Mouse (Mus musculus) lung, postnatal 25 days (tissue): ENCODE data around the gene Ier3.
"Not testable (repeated sequence)": the region's sequence is repeated elsewhere in the genome, so short reads cannot be mapped to it uniquely, and the experiment has no call there.

Experiments
- DNase-seq: peaks from one replicate; pipeline ENCODE4 v3.0.0; 2022; ENCODE audit warnings: low spot score

Ier3 gene

DNA sequence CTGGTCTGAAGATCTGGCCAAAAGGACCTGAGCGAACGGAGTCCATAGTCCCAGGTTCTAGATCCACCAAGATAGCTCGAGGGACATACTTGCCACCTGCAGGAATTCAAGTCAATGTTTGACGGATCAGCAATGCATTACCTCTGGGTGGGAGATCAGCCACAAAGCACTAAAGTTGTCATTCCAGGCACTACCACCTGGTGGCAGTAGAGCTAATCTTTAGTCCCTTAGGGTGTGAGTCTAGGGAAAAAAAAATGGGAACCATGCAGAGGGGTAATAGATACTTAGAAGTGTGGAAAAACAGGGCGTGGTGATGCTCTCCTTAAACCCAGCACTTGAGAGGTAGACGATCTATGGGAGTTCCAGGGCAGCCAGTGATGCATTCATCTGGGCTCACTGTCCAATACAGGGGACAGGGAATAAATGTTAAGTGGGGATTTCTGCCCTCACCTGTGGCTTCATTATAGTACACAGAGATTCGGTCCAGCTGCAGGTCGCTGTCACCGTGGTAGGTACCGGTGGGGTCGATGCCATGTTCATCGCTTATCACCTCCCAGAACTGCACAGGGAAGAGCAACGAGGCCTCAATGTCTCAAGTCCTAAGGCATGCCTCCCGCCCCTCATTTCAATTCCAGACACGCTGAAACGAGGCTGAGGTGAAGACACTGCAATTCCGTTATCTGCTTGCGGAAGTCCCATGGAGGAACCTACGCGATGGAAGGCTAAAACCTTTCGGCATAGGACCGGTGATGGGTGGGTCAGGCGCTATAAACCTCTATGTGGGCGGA lies 14.9 kb downstream of the Ier3 start:
- DNase-seq: peak; percentile 88

DNA sequence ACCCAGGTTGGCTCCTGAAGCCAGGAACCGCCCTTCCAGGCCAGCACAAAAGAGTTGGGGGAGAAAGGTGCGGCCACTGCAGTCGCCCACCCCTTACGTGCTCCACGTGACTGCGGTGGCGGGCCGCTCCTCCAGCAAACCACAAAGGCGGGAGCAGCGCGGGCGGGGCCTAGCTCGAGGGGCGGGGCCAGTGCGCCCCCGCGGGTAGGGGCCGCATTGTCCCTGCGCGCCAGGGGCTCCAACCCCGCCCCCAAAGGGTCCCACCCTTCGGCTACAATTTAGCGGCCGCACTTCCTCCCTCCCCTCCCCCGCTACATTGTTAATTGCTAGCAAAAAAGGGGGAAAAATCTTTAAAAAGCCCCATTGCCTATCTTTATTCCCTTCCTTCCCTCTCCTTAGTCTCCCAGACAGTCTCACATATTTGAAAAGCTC lies 15.5 kb downstream of the Ier3 start:
- peak; percentile 88 for DNase-seq

DNA sequence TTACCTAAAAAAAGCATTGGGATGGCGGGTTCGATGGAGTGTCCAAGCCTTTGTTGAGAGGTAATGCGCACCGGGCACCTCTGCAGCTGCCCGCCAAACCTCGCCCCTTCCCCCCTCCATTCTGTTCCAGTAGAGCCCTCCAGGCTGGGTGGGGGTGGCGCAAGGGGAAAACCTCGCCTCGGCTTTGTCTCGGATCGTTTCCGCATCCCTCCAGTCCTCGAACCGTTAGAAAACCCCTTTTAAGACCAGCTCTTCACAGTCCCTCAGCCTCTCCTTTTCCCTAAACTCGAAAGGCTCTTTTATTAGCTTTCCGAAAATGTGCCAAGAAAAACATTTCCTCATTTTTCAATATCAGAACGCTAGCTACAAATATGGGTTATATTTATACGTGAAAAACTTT lies 16.0 kb downstream of the Ier3 start:
- DNase-seq: peak; percentile 54

DNA sequence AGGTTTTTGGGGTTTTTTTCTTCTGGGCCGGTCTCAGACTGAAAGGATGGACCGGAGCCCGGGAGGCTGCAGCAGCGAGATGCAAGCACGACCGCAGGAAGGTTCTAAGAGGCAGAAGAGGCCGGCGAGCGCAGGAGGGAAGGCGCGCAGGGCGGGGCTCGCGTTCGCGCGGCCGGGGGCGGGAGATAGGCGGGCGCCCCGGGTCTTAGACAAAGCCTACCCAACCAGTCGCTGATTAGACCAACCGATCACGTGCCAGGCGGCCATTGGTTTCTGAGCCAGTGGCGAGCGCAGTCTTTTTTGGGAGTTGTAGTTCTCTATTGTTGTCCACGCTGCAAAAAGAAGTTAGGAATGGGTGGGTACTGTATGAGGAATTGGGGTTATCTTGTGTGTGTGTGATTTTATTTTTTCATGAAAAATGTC lies 16.6 kb downstream of the Ier3 start, which contains the start of gene Tubb5:
Tubb5 (minus strand) TSS at position 185 of the 423 bp plus-strand sequence.
- peak; percentile 97 for DNase-seq

DNA sequence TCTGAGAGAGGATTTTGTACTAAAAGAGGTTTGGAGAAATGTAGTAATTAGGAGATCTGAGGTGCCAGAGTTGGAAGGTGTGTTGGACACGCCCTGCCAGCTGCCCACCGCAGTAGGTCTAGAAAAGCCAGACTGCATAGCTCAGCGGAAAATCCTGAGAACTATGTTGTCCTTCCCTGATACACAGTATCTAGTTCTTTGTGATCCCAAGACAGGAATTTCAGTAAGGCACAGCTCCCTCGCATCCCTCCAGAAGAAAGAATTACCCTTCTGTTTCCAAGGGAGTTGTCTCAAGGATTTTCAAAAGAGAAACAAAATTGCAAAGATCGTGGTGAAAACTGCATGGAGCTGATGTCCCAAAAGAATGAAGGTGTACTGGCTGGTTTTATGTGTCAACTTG lies 17.1 kb downstream of the Ier3 start:
- no peak for DNase-seq

DNA sequence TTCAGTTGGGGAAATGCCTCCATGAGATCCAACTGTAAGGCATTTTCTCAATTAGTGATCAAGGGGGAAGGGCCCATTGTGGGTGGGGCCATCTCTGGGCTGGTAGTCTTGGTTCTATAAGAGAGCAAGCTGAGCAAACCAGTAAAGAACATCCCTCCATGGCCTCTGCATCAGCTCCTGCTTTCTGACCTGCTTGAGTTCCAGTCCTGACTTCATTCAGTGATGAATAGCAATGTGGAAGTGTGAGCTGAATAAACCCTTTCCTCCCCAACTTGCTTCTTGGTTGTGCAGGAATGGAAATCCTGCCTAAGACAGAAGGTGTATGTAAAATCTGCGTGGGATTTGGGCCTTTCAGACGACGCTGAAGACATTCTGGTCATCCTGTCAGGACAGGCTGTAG lies 17.5 kb downstream of the Ier3 start:
- not testable (repeated sequence) for DNase-seq

DNA sequence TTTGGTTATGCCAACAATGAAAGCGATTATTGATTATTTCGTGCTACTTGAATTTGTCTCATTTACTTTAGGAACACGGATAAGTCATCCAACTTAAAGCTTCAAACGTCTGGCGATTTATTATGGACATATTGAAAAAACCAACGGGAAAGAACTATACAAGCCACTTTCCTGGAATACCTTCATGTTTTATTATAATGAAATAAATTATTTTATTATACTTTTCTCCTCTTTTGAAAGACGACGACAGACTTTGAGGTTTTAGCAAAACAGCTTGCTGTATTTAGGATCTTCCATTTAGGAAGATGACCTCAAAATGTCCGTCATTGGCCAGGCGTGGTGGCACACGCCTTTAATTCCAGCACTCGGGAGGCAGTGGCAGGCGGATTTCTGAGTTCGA lies 19.1 kb downstream of the Ier3 start:
- DNase-seq: no peak

DNA sequence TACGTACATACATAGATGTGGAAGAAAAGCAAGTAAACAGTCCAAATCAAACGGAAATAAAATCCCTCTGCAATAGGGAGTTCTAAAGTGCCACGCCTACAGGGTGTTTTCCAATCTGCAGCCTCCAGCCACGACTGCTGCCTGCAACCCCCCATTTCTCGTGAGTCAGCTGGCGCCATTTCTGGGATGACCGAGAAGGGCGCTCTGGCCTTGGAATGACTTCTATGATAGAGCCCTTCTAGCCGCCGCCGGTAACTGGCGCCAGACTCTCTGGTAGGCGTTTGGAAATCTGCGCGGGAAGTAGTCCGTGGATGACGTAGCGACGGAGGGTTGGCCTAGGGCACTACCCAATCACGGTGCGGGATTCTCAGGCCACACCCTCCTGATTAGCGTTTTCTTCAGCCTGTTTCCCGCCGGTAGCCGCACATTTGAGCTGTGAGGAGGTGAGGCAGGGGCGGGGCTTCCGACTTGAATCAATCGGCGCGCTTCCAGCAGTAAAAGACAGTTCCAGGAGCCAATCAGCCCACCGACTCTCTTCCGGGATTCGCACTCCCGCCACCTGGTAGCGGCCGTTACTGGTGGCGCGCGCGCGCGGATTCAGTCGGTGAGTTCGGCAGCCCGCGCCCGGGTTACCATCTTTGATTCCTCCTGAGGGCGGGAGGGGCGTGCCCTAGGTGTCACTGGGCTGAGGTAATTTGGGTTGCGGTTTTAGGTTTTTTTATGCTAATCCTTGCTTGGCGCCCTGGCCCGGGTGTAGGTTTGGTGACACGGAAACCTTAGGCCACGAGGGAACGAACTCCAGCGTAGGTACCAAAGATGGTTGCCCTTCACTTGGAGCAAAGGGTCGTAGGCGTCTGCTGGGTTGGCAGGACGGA lies 19.8 kb downstream of the Ier3 start, which contains the start of gene Mdc1:
Mdc1 (plus strand) TSS at position 440 of the 875 bp plus-strand sequence.
- peak; percentile 100 for DNase-seq

DNA sequence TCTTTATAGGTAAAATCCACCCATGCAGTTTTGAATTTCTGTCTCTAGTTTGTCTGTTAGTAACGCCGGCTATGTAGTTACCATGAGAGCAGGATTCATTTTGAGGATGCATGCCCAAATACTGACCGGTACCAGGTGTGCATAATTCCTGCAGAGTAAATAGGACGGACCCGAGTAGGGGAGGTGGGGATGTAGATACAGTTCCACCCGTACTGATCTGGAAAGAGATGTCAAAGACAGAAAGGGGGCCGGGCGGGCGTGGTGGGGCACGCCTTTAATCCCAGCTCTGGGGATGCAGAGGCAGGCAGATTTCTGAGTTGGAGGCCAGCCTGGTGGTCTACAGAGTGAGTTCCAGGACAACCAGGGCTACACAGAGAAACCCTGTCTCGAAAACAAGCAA lies 20.5 kb downstream of the Ier3 start:
- no peak for DNase-seq

DNA sequence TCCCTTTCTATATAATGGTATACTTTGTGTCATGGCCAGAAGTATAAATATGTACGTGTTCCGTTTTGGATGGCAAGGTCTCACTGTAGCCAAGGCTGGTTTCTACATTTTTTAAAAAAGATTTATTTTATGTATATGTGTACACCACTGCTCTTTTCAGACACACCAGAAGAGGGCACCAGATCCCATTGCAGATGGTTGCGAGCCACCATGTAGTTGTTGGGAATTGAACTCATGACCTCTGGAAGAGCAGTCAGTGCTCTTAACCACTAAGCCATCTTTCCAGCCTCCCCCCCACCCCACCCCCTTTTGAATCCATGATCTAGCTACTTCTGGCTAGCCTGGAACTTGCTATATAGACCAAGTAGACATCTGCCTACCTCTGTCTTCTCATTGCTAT lies 22.0 kb downstream of the Ier3 start:
- DNase-seq: no peak

DNA sequence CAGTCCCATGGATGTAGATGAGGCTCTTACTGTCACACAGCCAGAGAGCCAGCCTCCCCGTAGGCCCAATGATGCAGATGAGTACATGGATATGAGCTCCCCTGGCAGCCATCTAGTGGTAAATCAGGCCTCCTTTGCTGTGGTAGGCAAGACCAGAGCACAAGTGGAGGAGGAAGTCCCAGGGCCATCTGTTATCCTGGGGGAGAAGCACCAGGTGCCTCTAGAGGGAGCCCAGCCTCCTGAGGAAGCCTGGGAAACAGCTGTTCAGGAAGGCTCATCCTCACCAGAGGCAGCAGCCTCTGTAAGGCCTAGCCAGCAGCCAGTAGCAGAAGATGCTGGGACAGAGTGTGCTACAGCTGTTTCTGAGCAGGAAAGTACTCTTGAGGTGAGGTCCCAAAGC lies 26.6 kb downstream of the Ier3 start:
- DNase-seq: no peak

DNA sequence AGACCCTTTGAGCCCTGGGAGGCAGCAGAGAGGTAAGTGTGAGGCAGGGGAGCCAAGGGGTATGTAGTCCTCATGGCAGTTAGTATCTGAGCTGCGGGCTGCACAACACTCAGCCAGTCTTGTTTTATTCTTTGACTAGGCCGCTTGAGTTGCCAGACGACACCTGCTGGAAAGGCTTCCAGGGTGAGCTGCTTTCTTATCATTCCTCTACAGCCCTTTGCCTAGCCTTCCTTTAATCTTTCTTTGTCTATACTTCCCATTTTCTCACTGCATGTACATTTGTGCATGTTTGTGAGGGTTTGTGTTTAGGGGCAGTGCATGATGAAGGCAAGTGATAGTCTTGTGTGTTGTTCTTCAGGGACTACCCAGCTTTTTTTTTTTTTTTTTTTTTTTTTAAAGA lies 29.5 kb downstream of the Ier3 start:
- no peak for DNase-seq

DNA sequence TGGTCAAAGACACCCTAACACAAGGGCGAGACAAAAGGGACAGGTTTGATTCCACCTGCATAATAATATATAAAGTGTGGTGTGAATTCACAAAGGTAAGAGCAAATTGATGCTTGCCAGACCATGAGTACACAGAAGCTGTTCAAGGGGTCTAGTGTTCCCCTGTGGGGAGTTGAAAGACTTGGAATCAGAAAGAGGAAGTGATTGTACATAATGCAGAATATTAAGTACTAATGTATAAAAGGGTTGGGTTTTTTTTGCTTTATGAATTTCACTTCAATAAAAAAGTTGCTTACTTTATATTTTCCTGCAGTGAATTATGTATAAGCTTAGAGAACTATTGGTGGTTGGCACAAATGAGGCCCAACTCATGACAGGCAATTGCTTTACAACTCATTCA lies 37.9 kb downstream of the Ier3 start:
- no peak for DNase-seq

DNA sequence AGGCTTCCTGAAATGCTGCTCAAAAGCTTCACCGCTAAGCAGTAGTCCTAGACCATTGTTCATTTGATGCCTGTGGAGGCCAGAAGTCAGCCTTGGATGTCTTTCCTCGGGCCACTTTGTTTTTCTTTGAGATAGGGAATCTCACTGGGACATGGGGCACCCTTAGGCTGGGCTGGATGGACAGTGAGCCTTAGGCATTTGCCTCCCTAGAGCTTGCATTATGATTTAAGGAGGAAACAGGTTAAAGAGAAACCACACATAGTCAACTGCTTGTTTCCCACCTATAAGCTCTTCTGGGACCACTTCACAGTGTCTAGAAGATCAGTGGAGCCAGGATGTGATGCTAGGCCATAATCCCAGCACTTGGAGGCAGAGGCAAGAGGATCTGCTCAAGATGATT lies 38.4 kb downstream of the Ier3 start:
- no peak for DNase-seq

DNA sequence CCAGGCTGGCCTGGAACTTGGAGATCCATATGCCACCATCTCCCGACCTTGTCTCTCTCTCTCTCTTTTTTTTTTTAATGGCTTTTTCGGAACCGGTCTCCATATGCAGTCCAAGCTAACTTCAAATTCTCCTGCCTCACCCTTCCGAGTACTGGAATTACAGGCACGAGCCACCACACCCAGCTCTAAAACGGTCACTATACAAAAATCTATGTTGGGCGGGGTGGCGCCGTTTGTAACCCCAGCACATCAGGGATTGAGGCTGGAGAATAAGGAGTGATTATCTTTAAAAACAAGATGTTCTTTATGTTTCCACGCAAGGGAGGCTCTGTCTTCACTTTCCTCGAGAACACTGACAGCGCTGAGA lies 39.3 kb downstream of the Ier3 start:
- no peak for DNase-seq

DNA sequence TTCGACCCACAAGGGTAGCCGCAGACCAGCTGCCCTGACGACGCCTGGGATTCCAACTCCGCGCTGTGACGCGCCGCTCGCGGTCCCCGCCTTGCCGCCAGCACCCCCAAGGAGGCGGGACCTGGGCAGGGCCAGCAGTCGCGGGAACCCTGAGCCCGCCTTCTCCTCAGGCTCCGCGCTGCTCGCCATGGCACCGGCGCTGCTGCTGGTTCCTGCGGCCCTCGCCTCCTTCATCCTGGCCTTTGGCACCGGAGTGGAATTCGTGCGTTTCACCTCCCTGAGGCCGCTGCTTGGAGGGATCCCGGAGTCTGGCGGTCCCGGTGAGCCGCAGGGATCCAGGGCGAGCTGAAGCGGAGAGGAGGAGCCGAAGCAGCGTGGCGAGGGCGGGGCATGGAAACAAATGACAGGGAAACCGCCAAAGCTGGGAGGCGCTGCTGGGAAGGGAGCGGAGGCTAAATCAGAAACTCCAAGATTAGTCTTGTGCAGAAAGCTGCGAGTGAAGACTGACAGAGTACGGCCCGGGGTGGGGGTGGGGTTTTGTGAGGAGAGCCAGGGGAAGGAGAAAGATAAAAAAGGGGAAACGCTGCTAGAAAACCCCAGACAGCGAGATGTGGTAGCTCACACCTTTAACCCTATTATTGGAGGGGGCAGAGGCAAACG lies 39.8 kb downstream of the Ier3 start, which contains the start of gene Nrm:
Nrm (plus strand) TSS at position 121 of the 660 bp plus-strand sequence.
- DNase-seq: peak; percentile 93

DNA sequence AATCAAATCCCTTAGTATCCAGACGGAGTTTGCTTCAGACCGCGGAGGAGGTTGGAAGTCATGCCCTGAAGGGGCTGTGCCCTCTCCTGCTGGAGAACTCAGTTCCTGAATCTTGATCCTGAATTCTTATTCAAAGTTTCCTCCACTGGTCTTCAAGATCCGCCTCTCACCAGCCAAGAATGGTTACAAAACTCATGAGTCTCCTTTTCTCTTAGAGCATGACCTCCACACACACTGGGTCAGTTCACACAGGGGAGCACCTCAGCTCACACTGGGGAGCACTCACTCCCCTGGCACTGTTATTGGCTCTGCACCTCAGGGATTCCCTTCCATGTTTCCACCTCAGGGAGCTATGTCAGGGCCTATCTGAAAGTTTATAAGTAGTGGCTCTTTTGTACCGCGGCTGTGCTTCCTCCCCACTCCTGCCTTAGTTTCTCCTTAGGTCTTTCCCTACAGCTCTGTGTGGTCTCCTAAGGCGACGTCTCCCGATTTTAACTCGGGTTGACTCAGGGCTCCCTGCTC lies 43.4 kb downstream of the Ier3 start:
- DNase-seq: peak; percentile 2

DNA sequence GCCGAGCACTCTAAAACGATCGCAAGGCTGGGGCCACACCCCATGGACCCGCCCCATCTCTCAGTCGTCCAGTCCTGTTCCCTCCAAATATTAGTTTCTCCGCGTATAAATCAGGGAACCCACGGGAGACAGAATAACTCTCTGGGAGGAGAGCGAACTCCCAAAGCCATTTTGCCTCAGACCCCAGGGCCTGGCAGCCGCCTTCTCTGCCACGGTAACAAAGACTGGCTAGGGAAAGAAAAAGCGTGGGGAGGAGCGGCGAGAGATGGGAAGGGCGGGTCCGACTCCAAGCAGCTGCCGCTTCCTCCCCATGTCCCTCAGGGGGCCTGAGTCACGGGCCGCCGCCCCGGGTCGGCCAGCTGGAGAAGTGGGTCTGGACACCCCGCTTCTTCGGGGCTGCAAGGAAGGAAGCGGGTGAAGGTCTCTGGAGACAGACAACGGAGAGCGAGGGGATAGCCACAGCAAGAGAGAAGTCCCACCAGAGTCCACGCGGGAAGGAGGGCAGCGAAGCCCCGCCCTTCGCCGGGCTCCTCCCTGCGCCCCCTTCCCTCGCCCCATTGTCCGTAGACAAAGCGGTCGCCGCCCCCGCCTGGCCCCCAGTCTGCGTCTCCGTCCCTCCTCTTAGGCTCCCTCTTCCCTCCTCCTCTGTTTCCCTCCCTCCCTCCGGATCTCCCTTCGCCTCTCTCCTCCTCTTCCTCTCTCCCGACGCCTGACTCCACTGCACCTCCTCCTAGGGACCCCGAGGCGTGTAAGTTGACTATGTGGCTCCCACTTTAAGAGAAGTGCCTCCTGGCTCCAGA lies 44.2 kb downstream of the Ier3 start, which contains the start of gene Ppp1r18:
Ppp1r18 (plus strand) TSS at position 113 of the 800 bp plus-strand sequence.
- peak; percentile 69 for DNase-seq

DNA sequence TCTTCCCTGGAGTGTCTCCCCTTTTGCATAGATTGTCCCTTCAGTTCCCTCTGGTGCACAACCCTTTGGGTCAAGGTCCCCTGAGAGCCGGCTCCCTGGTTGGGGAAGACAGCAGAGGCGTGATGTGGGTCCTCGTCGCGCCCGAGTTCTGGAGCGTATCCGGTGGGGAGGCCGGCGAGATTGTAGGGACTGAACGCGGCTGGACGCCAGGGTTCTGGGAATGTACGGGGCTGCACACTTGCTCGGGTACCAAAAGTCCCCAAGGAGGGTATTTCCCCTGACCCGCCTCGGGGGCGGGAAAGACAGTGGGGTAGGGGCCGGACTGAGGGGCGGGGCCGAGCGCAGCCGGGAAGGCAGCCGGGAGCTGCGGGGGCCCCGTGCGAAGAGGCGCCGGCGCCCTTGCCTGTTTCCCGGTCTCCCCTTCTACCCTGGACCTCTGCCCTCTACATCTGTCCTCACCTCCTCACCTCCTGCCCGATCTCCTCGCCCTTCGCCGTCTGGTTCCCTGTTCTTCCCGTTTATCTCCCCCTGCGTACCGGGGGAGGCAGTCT lies 44.9 kb downstream of the Ier3 start:
- peak; percentile 65 for DNase-seq

DNA sequence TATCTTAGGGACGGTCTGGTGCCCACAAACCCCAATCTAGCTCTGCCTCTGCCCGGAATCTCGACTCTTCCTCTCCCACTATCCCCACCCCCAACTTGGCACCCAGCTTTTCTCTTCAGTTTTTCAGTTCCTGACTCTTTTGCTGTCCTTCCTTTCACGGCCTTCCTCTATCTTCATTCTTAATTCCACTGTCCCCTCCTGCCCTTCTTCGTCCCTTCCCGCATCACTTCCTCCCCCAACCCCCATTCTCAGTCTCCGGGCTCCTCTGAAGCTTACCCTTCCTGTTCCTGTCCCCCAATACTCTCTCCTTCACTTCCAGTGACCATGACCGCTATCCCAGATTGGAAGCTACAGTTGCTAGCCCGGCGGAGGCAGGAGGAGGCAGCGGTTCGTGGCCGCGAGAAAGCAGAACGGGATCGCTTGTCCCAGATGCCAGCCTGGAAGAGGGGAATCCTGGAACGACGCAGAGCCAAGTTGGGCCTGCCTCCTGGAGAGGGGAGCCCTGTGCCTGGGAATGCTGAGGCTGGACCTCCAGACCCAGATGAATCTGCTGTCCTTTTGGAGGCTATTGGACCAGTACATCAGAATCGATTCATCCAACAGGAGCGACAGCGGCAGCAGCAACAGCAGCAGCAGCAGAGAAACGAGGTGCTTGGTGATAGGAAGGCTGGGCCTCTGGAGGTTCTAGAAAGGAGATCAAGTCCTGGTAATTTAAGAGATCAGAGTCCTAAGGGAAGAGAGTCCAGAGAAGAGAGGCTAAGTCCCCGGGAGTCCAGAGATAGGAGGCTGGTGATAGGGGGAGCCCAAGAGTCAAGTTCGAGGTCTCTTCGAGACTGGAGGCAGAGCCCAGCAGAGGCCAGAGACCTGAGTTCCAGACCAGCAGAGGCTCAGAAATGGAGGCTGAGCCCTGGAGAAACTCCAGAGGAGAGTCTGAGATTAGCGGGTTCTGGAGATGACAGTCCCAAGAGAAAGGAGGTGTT lies 45.7 kb downstream of the Ier3 start:
- peak; percentile 71 for DNase-seq
